Mouse (Mus musculus): ENCODE measurements at regions not wholly inside any gene's neighbourhood (a gene's known extent, or its start where the extent isn't known, plus 50 kb on each side); places are given as distances from the start of the nearest gene placed in this dataset.

DNA sequence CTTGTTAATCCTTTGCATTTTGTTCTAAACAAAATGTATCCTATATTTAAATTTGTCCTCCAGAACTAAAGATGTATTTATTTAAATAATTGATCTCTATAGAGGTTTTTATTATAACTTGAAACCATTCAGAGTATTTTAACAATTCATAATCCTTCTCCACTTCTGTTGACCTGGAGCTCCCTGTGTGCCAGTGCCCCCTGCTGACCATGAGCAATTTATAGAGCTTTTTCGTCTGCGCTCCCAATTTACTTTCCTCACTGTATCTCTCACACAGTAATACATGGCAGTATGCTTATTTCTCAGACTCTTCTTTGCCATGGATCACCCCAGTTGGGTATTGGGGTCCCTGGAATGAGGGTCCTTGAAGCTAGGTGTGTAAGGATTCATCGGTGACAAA lies 747.4 kb downstream of the Adam6a start:
- TF ChIP-seq CTCF (IDR thresholded peaks at IDR 0.05; ENCODE audit: insufficient read depth, low read depth, low read length) (no peak), POLR2A (IDR thresholded peaks at IDR 0.05; ENCODE audit: insufficient read depth, low read depth, low read length) (no peak)

Data from olfactory bulb, adult 2 months (tissue).